Mouse (Mus musculus): ENCODE results near the gene Thbs4.

The Thbs4 gene

DNA sequence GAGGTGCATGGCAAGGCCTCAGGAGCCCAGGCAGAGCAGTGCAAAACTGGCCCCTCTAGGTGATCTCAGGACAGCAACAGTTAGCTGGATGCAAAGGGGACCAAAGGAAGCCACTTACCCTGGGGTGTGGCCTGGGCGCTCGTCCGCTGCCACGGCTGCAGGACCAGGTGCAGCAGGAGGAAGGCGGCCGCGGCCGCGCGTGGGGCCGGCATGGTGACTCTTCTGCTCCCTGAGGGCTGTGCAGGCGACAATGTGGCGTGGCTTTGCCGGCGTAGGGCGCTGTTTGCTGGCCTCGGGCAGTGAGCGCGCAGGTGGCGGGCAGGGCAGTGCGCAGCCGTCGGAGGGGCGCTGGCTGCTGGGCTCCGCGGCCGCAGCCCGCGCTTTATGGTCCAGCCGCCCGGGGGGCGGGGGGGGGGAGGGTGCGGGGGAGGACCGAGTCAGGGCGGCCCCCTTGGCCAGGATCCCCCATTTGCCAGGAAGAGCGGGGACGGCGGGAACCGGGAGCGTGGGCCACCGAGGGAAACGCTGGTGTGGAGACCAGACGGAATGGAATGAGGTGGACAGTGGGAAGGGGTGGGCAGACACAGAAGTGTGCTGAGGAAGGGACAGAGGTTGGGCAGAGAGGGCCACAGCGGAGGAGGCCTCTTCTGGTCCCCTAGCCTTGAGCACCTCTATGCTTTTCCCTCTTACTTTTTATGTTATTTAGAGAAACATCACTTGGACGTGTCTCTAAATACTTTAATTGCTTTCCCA, at the start of gene Thbs4:
Gene Thbs4, minus strand, starts transcription at position 357 of the 753 bp plus-strand sequence.
- no peak for ATAC-seq (ENCODE audit: low TSS enrichment)

GRCm38 (mm10) chr13:92833162-92833561, 38.5 kb upstream of the Thbs4 start:
- ATAC-seq (ENCODE audit: low TSS enrichment): 0 out of 2 replicates have a peak, but pooled peaks have one; percentile 50

DNA sequence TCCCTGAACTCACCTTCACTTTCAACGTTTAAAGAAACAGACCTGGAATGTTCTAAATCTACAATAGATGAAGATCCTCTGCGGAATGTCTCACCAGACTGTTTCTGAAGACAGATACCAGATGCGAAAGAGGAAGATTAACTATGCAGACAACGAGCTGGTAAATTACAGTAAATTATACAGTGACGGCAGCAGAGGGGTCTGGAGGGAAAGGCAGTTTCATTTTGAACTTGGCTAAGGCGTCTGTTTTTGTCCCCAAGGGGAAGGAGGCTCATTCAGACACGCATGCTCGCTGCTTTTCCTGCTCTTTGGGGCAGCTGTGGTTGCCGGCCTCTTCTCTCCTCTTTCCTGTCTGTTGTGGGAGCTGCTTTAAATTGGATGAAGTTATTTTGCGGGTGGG, 34.2 kb upstream of the Thbs4 start:
- no peak; the same call in 1 of the 2 replicates for ATAC-seq (ENCODE audit: low TSS enrichment)

- no peak for ATAC-seq (ENCODE audit: low TSS enrichment)
Measured at GRCm38 (mm10) chr13:92817357-92817756, 22.7 kb upstream of the Thbs4 start.

DNA sequence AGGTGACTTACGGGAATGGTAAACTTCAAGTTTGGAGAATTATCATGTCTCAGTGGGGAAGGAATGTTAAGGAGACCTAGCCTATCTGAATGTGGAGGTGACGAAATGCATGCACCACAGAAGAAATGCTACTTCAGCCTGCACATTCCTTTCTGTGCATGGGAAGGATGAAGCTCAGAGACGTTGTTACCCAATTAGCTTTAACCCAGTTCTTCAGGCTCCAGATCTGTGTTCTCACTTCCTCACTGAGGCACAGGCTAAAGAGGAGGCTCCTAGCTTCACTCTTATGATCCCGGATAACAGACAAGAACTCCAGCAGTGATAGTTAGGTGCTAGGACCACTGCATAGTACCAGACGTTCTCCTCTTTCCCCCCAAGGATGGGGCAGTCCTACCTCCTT, 21.7 kb upstream of the Thbs4 start:
- ATAC-seq (ENCODE audit: low TSS enrichment): no peak

GRCm38 (mm10) chr13:92810592-92810991, 16.0 kb upstream of the Thbs4 start:
- ATAC-seq (ENCODE audit: low TSS enrichment): 0 out of 2 replicates have a peak, but pooled peaks have one; percentile 76

GRCm38 (mm10) chr13:92807849-92808248, 13.2 kb upstream of the Thbs4 start:
- no peak for ATAC-seq (ENCODE audit: low TSS enrichment)

DNA sequence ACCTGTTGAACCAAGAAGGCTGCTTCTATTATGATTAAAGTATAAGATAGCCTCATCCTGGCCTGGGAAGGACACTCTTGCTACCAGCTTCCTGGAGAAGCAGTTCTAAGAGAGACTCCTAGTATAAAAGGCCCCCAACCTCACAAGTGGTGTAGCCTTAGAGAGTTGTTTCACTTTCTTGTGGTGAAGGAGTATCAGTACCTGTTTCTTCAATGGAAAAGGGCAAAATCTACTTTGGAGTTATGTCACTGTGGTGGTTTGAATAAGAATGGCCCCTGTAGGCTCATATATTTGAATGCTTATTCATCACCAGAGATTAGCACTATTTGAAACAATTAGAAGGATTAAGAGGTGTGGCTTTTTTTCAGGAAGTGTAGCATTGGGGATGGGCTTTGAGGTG, 12.2 kb upstream of the Thbs4 start:
- no peak for ATAC-seq (ENCODE audit: low TSS enrichment)

DNA sequence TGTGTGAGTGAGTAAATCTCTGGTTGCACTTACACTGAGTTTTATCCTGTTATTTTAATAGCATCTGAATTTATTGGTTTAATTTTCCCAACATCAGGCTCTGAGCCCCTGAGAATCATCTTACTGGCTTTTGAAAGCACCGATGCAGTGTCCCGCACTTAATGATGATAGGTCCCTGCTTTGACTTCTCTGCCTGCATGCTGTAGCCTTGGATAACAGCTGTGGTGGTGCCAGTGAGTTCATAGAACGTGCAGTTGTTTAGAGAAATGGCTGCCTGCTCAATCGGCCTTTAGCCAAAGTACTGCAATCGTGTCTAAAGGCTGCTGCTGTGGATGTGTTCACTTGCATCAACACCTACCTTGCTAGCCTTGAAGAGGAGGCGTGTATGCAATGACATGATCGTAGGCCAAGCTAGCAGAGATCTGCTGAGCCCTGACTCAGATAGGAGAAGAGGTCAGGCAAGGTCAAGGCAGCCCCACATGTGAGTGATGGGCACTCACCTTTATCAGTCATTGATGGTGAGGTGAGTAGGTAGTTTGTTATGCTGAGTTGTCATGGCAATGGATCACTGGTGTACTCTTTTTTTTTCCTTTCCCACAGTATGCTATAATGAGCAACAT, 4.8 kb upstream of the Thbs4 start:
- peak; percentile 81 for ATAC-seq (ENCODE audit: low TSS enrichment)

- ATAC-seq (ENCODE audit: low TSS enrichment): no peak
Measured at GRCm38 (mm10) chr13:92798830-92799229, 4.2 kb upstream of the Thbs4 start.

- ATAC-seq (ENCODE audit: low TSS enrichment): no peak
Measured at GRCm38 (mm10) chr13:92793636-92794035, 982 bp downstream of the Thbs4 start.

DNA sequence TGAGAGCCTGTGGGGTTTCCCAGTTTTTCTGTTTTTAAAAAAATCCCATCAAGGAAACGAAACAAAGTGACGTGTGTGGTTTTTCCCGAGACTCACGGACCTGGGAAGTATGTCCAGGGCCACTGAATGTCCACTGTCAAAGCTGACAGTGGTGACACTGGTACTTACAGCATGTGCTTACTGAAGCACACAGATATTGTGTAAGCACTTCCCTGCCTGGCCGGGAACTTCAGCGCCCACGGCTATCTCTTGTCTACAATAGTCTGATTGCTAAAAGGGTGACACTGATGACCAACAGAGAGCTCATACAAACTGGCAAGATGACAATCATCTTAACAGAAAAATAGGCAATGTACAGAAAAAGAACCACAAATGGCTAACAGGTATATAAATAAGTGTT, 3.1 kb downstream of the Thbs4 start:
- ATAC-seq (ENCODE audit: low TSS enrichment): no peak

GRCm38 (mm10) chr13:92784311-92784710, 10.3 kb downstream of the Thbs4 start:
- ATAC-seq (ENCODE audit: low TSS enrichment): peak; percentile 70

- ATAC-seq (ENCODE audit: low TSS enrichment): no peak
Measured at GRCm38 (mm10) chr13:92783551-92783950, 11.1 kb downstream of the Thbs4 start.

- no peak for ATAC-seq (ENCODE audit: low TSS enrichment)
Measured at GRCm38 (mm10) chr13:92780927-92781326, 13.7 kb downstream of the Thbs4 start.

DNA sequence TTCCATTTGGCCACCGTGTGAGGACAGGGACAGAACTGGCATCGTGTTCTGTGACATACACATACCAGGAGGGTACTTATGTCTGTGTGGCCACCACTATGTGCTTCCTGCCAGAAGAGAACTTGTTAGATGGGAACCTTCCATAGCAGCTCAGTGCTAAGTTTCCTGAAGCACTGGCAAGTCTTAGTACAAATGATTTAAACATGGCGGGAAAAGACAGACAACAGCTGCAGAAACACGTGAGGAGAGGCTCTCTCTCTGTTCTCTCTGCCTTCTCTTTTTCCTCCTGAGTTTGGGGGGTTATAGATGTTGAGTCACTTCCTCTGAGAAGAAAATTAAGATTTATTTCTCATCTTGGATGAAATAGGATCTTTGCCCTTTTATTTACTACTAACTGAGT, 14.5 kb downstream of the Thbs4 start:
- ATAC-seq (ENCODE audit: low TSS enrichment): no peak

GRCm38 (mm10) chr13:92778642-92779041, 16.0 kb downstream of the Thbs4 start:
- ATAC-seq (ENCODE audit: low TSS enrichment): no peak

DNA sequence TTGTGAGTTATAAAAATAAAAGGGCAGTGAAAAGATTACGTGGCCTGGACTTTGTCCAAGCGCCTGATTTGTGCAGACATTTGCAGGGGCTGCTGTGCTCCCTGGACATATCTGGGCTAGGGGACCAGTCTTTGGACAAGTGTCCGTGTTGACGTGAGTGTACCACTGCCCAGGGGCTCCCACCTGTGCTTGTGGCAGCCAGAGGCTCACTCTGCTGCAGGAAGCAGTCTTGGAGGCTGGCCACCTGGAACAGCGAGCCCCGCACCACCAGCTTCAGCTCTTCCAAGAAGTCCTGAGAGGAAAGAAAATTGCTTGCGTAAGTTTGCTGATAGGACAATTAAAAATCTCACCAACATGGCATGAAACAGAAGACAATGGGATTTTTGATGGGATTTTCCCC, 18.7 kb downstream of the Thbs4 start:
- ATAC-seq (ENCODE audit: low TSS enrichment): no peak

GRCm38 (mm10) chr13:92774887-92775286, 19.7 kb downstream of the Thbs4 start:
- no peak for ATAC-seq (ENCODE audit: low TSS enrichment)

DNA sequence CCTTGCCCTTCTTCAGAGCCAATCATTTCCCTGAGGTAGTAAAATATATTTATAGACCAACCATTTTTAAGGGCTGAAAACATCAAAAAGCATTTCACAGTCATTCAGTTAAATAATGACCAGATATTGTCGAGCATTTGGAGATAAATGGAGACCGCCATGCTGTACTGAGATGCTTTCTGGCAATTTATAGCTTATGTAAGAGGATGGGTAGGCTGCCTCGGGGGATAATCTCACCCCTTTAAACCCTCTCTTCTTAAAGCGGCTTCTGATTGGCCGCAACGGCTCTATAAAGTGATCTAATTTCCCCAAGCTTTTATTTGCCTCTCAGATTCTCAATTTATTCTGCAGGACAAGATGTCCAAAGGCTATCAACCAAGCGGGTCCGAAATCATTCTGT, 22.1 kb downstream of the Thbs4 start:
- no peak for ATAC-seq (ENCODE audit: low TSS enrichment)

DNA sequence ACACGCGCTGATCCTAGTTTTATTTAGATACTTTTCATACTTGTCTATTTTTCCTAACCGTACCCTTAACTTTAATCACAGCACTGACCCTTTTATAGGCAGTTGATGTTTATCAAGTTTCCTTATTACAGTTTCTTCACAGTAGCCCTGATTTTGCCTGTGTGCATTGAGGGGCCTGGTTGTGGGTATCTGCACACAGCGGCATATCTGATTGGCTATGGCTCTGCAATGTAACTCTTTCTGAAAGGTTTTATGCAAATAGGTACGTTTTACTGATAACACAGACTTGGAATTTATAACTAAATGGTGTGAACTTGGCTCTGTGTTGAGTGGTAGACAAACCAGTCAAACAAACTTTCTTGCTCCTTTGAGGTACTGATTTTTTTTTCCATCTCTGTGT, 23.1 kb downstream of the Thbs4 start:
- ATAC-seq (ENCODE audit: low TSS enrichment): no peak

DNA sequence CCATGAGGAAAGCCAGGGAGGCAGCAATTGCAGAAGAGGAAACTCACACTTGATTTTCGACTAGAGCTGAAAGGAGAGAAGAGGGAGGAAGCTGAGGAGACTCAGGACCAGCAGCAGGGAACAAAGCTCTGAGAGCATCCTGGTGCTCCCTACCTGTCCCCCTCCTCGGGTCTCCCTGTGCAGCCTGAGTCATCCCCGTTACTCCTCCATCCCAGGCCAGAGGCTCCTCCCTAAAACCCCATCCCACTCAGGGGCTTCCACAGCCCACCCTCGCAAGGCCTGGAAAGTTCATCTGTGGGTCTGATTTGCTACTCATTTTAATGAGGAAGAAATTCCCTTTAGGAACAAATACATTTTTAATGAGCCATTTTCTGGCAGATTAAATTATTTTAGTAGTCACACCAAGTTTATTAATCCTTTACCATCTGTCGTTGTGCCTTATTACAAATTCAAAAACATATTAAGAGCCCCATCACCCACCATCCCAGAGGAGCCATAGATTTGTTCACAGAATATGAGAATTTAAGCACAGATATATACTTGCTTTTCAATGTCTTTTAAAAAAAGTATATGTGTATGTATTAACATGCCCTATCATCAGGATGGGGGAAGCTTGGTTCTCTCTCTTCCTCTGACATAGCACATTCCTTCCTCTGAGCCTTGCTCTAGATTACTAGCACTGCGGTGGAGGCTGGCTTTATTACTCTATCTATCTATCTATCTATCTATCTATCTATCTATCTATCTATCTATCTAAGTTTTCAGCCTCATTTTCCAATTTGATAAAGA, 29.0 kb downstream of the Thbs4 start:
- no peak for ATAC-seq (ENCODE audit: low TSS enrichment)

GRCm38 (mm10) chr13:92762322-92762721, 32.3 kb downstream of the Thbs4 start:
- ATAC-seq (ENCODE audit: low TSS enrichment): peak; percentile 53
